Mouse (Mus musculus) splenic B cell, adult 2 months (primary cell): ENCODE results near the gene E2f4.

Experiments
- DNase-seq: peaks from one replicate; pipeline ENCODE4 v3.0.0-alpha.2; 2011; ENCODE audit warnings: low read depth, low spot score
- H3K27me3 ChIP-seq: 2 replicates; pipeline ENCODE4 v1.6.1; 2012; ENCODE audit warnings: mild to moderate bottlenecking, low read length, moderate library complexity, mixed read lengths; ENCODE audit not compliant: control insufficient read depth, poor library complexity, insufficient read depth, severe bottlenecking
- H3K36me3 ChIP-seq: 2 replicates; pipeline ENCODE4 v1.6.1; 2012; ENCODE audit warnings: mild to moderate bottlenecking, low read length, moderate library complexity, mixed read lengths; ENCODE audit not compliant: control insufficient read depth, poor library complexity, insufficient read depth, severe bottlenecking

The E2f4 gene

GRCm38 (mm10) chr8:105312891-105313481, 15.5 kb downstream of the E2f4 start:
- no peaks in the 10 kb centered on the region; the same call in 1 of the 2 replicates for H3K27me3 ChIP-seq

GRCm38 (mm10) chr8:105313622-105314402, 16.3 kb downstream of the E2f4 start:
- Histone ChIP-seq H3K36me3 (peaks cover 5% of the 10 kb centered on the region), H3K27me3 (no peaks in the 10 kb centered on the region)
- DNase-seq: no peak

More at GRCm38 (mm10) chr8:105312891-105313481, 15.5 kb downstream of the E2f4 start:
- H3K36me3 ChIP-seq: peaks cover 3% of the 10 kb centered on the region
- no peak for DNase-seq

- DNase-seq: no peak
- Histone ChIP-seq H3K36me3 (peaks cover 2% of the 10 kb centered on the region; the same call in 1 of the 2 replicates), H3K27me3 (no peaks in the 10 kb centered on the region)
Observed at GRCm38 (mm10) chr8:105315073-105315769, 17.8 kb downstream of the E2f4 start.

- no peaks in the 10 kb centered on the region for H3K27me3 ChIP-seq
- peaks cover 2% of the 10 kb centered on the region; the same call in 1 of the 2 replicates for H3K36me3 ChIP-seq
- no peak for DNase-seq
Observed at GRCm38 (mm10) chr8:105317941-105318340, 20.5 kb downstream of the E2f4 start.

GRCm38 (mm10) chr8:105318662-105319190, 21.3 kb downstream of the E2f4 start:
- no peak for DNase-seq
- H3K36me3 ChIP-seq: peaks cover 2% of the 10 kb centered on the region; the same call in 1 of the 2 replicates
- H3K27me3 ChIP-seq: no peaks in the 10 kb centered on the region

GRCm38 (mm10) chr8:105323183-105323582, 25.7 kb downstream of the E2f4 start:
- Histone ChIP-seq H3K27me3 (no peaks in the 10 kb centered on the region), H3K36me3 (peaks cover 3% of the 10 kb centered on the region)
- DNase-seq: no peak

GRCm38 (mm10) chr8:105325641-105326093, 28.2 kb downstream of the E2f4 start:
- no peak for DNase-seq
- Histone ChIP-seq H3K27me3 (no peaks in the 10 kb centered on the region), H3K36me3 (peaks cover 6% of the 10 kb centered on the region)

- Histone ChIP-seq H3K36me3 (peaks cover 6% of the 10 kb centered on the region), H3K27me3 (no peaks in the 10 kb centered on the region)
- DNase-seq: peak; percentile 97
Observed at GRCm38 (mm10) chr8:105326141-105326672, 28.7 kb downstream of the E2f4 start, which contains the start of the genes Lrrc29 and Tmem208. TSS of gene Lrrc29 (minus strand) at chr8:105326278. TSS of gene Tmem208 (plus strand) at chr8:105326354.

GRCm38 (mm10) chr8:105326968-105327367, 29.5 kb downstream of the E2f4 start:
- no peak for DNase-seq
- H3K36me3 ChIP-seq: peaks cover 6% of the 10 kb centered on the region
- no peaks in the 10 kb centered on the region for H3K27me3 ChIP-seq

- Histone ChIP-seq H3K36me3 (peaks cover 12% of the 10 kb centered on the region), H3K27me3 (no peaks in the 10 kb centered on the region)
- no peak for DNase-seq
Observed at GRCm38 (mm10) chr8:105330325-105330724, 32.9 kb downstream of the E2f4 start.

- DNase-seq: no peak
- Histone ChIP-seq H3K36me3 (peaks cover 14% of the 10 kb centered on the region), H3K27me3 (no peaks in the 10 kb centered on the region)
Observed at GRCm38 (mm10) chr8:105331469-105331868, 34.0 kb downstream of the E2f4 start.

- DNase-seq: no peak
- H3K36me3 ChIP-seq: peaks cover 14% of the 10 kb centered on the region
- H3K27me3 ChIP-seq: no peaks in the 10 kb centered on the region
Observed at GRCm38 (mm10) chr8:105331931-105332330, 34.5 kb downstream of the E2f4 start.

GRCm38 (mm10) chr8:105332523-105332922, 35.1 kb downstream of the E2f4 start:
- no peak for DNase-seq
- Histone ChIP-seq H3K36me3 (peaks cover 18% of the 10 kb centered on the region), H3K27me3 (no peaks in the 10 kb centered on the region)

GRCm38 (mm10) chr8:105336373-105337130, 39.1 kb downstream of the E2f4 start:
- peaks cover 13% of the 10 kb centered on the region for H3K36me3 ChIP-seq
- no peaks in the 10 kb centered on the region for H3K27me3 ChIP-seq
- DNase-seq: no peak
